Mouse (Mus musculus) C2C12 (cell line): ENCODE measurements around the gene Dennd5b. TPM values are rescaled to one million over a fixed set of nuclear protein-coding genes. Genes with fewer than 3 reads are reported as not detected.
"Not testable (repeated sequence)": the region's sequence is repeated elsewhere in the genome, so short reads cannot be mapped to it uniquely, and the experiment has no call there.

Experiments
- H3K27me3 ChIP-seq: one replicate; pipeline ENCODE4 v1.6.1; 2011; ENCODE audit not compliant: control insufficient read depth, insufficient read depth, insufficient read length
- H3K36me3 ChIP-seq: one replicate; pipeline ENCODE4 v1.6.1; 2011; ENCODE audit not compliant: control insufficient read depth, insufficient read depth
- H3K4me3 ChIP-seq: one replicate; pipeline ENCODE4 v1.5.1; 2011; ENCODE audit warnings: mild to moderate bottlenecking, control low read depth; ENCODE audit not compliant: poor library complexity, insufficient read depth, severe bottlenecking
- H3K79me2 ChIP-seq: one replicate; pipeline ENCODE4 v1.6.1; 2011; ENCODE audit not compliant: control insufficient read depth, insufficient read depth
- H3K79me3 ChIP-seq: one replicate; pipeline ENCODE4 v1.6.1; 2011; ENCODE audit warnings: low read depth, control low read depth
- H3ac ChIP-seq: one replicate; pipeline ENCODE3; 2011; ENCODE audit warnings: low read depth; ENCODE audit not compliant: control insufficient read depth, insufficient read length
- CEBPB ChIP-seq: IDR thresholded peaks from one replicate; pipeline ENCODE4 v1.6.1; 2011; ENCODE audit warnings: low read depth, mild to moderate bottlenecking, control low read depth, moderate library complexity
- CTCF ChIP-seq: IDR thresholded peaks from one replicate; pipeline ENCODE4 v1.5.1; 2011; ENCODE audit not compliant: control insufficient read depth, insufficient read depth, insufficient read length
- FOSL1 ChIP-seq: IDR thresholded peaks from one replicate; pipeline ENCODE4 v1.8.0; 2011; ENCODE audit warnings: mild to moderate bottlenecking, low read length; ENCODE audit not compliant: poor library complexity, insufficient read depth, severe bottlenecking
- MAX ChIP-seq: IDR thresholded peaks from one replicate; pipeline ENCODE4 v1.6.1; 2011; ENCODE audit warnings: mild to moderate bottlenecking, control low read depth
- MYOD1 ChIP-seq: IDR thresholded peaks from one replicate; pipeline ENCODE4 v1.6.1; 2011; ENCODE audit warnings: low read depth; ENCODE audit not compliant: control insufficient read depth, insufficient read length
- MYOG ChIP-seq: IDR thresholded peaks from one replicate; pipeline ENCODE4 v1.6.1; 2011; ENCODE audit not compliant: control insufficient read depth, insufficient read length; ENCODE audit errors: extremely low read depth
- USF1 ChIP-seq: IDR thresholded peaks from one replicate; pipeline ENCODE4 v1.6.1; 2011; ENCODE audit warnings: low read depth, mild to moderate bottlenecking, control low read depth, moderate library complexity
- polyA plus RNA-seq: library from polyadenylated mRNA; unstranded; fragments of >200 nt; fragmentation: generic; extraction: Trizol; gene quantifications from one replicate; pipeline ENCODE4 v1.2.1, GENCODE M21; 2012; ENCODE audit warnings: missing spikeins

Gene Dennd5b
- polyA plus RNA-seq, 1 experiment, result 2.6 TPM

DNA sequence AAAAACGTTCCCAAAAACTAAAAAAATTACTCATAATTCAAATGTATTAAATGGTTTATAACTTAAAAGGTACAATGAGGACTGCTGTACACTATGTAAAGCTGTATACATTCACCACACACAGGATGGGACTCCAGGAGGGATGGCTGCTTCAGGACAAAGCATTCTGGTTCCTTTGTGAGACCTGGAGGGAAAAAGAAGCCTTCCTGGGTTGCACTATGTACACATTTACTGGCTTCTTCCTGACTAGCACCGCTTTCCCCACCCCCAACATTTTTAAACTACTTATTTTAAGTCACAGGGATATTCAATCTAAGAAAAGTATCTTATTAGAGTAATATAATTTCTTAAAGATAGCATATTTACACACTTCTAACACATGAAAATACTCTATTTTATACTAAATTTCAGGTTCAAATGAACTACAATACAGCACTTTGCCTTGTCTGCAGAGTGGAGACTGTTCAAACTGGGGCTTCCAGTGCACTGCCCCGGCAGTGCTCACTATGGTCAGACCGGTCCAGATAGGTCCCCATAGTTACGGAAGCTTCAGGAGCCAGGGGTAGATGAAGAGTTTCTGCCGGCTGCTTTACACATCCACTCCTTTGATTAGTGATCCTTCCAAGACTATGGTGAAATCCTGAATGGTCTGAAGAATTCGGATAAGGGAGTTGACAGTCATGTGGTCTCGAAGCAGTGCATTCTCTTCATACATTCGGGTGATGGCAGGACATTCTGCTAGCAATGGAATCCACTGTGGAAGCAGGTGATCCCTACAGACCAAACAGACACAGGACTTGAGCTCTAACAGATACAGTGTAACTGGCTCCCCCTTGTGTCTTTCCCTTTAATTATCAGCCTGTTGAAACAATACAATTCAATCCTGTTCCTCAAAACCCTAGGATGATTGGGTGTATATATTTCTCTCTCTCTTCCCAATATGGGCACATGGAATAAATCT, 108.1 kb downstream of the Dennd5b start:
- Histone ChIP-seq H3ac (no peak overlapping the region), H3K79me3 (no peaks in the 10 kb centered on the region), H3K4me3 (no peak overlapping the region), H3K27me3 (no peaks in the 10 kb centered on the region), H3K79me2 (no peaks in the 10 kb centered on the region), H3K36me3 (peaks cover 15% of the 10 kb centered on the region)
- TF ChIP-seq MYOD1 (no peak), CTCF (no peak), MYOG (no peak), CEBPB (no peak), USF1 (no peak), MAX (no peak), FOSL1 (no peak)

DNA sequence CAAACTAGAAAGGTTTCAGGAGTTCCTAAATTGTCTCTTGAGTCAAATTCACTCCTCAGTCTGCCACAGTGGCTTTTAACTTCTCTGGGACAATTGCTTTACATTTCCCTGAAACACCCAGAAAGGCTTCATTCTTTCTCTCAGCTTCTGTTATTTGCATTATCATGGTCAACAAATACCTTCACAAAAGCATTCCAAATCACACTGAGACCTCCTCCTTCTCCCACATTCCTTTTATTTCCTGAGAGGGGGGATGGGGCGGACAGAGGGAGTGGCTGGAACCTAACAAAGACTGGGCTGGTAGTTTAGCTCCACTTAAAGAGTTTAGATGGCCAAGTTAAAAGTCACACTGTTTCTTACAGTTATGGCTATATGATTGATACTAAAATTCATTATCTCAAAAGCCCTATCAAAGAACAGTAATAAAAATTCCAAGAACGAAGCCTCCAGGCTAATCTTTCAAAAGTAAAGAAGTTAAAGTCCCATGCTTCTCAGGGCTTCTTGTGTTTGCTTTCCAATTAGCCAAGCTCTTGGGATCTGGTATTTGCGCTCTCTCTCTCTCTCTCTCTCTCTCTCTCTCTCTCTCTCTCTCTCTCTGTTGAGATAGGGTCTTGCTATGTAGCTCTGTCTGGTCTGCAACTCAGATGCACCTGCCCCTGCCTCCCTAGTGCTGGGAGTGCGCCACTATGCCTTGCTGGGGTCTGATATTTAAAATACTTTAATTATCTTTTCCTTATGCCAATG, 108.9 kb downstream of the Dennd5b start:
- TF ChIP-seq CTCF (no peak), MAX (no peak), CEBPB (no peak), MYOD1 (no peak), MYOG (no peak), USF1 (no peak), FOSL1 (no peak)
- H3K4me3 ChIP-seq, result no peak overlapping the region
- H3K27me3 ChIP-seq, result no peaks in the 10 kb centered on the region
- H3K79me3 ChIP-seq, result no peaks in the 10 kb centered on the region
- H3K79me2 ChIP-seq, result no peaks in the 10 kb centered on the region
- H3K36me3 ChIP-seq, result peaks cover 12% of the 10 kb centered on the region
- no peak overlapping the region for H3ac ChIP-seq

DNA sequence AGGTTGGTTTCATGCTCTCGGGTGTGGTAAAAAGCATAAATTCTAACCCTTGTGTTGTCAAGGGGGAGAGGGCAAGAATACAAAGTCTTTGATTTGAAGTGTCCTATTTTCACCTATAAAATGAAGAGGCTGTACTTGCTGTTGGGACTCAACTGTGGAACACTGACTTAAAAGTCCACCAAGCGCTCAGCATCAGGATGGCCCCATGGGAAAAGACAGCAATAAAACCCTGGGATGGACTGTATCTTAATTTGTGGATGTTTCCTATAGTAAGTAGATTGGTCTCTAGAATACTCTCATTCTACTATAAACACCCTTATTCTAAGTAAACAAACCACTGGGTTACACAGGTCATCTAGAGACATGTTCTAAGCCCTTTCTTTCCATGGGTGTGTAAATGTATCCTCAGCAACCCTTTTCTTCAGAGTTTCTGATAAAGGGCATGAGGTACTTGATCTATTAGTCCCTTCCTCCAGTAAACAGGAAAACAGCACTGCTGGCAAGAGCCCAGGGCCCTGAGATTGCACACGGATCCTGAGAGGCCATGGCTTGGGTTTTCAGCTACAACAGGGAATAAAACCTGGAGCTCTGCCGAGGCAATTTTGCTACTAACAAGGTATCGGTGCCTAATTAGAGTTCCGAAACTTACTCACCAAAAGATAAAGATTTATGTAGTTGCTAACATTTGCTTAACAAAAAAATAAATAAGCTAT, 109.7 kb downstream of the Dennd5b start:
- H3K27me3 ChIP-seq, result no peaks in the 10 kb centered on the region
- no peak overlapping the region for H3ac ChIP-seq
- H3K79me2 ChIP-seq, result no peaks in the 10 kb centered on the region
- no peaks in the 10 kb centered on the region for H3K79me3 ChIP-seq
- no peak overlapping the region for H3K4me3 ChIP-seq
- no peak for TF ChIP-seq MAX
- TF ChIP-seq CTCF, result no peak
- no peak for TF ChIP-seq MYOD1
- no peak for TF ChIP-seq FOSL1
- TF ChIP-seq CEBPB, result no peak
- no peak for TF ChIP-seq USF1
- no peak for TF ChIP-seq MYOG
- H3K36me3 ChIP-seq, result peaks cover 12% of the 10 kb centered on the region

DNA sequence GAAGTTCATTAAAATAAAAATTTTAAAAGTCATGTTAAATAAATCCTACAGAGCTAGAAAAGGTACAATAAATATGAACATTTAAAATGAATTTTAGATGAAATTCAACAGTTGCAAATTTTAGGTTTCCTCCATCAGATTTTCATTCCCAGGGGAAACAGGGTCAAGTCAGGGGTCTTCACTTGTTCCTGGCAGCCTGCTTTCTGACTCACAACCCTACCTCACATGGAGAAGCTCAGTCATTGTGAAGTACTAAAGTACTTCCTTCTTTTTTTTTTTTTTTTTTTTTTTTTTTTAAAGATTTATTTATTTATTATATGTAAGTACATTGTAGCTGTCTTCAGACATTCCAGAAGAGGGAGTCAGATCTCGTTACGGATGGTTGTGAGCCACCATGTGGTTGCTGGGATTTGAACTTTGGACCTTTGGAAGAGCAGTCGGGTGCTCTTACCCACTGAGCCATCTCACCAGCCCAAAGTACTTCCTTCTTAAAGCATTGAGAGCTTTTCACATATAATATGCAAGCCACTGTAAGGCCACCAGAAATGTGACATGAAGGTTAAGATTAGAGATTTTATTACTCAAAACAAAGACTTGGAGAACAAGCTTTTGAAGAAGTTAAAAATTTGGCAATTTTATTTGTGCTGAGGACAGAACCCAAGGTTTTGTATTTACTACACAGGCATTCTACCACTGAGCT, 111.5 kb downstream of the Dennd5b start:
- peaks cover 12% of the 10 kb centered on the region for H3K36me3 ChIP-seq
- not testable (repeated sequence) for H3K79me3 ChIP-seq, H3K4me3 ChIP-seq, H3K27me3 ChIP-seq, H3K79me2 ChIP-seq, H3ac ChIP-seq

DNA sequence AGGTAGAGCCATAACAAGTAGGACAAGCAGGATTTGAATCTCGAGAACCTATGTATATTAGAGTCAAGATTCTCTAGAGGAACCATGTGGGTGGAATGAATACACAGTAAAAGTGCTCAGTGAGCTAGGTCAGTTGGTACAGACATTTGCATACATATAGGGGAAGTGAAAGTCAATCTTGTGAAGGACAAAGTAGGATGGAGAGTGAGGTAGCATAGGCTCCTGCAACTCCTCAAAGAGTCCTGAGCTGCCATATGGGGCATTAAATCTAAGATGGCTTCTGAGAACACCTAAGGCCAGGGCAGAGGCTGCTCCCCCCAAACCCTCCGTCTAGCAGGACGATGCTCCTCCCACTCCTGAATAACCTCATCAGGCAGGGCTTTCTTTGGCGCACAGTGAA, 115.5 kb downstream of the Dennd5b start:
- Histone ChIP-seq H3K36me3 (peaks cover 4% of the 10 kb centered on the region), H3K4me3 (no peak overlapping the region), H3K79me2 (no peaks in the 10 kb centered on the region), H3K79me3 (no peaks in the 10 kb centered on the region), H3K27me3 (no peaks in the 10 kb centered on the region), H3ac (no peak overlapping the region)
- TF ChIP-seq CTCF (no peak), MAX (no peak), CEBPB (no peak), USF1 (no peak), FOSL1 (no peak), MYOD1 (no peak), MYOG (no peak)
